Comparison of ENCODE assay signal across 25 mouse cellular contexts in genomic region chr1:89477033-89477432, GRCm38 (mm10). TPM values are rescaled to one million over a fixed set of nuclear protein-coding genes. Genes with fewer than 3 reads are reported as not detected.
DNase-seq lines count a peak whose midpoint lies in the region; ATAC-seq lines count a peak whose summit lies in the region.
"Had no signal": no experiment of that assay in that cellular context is flagged by ENCODE, and none has a peak within 500 bp of the region (broad histone marks: within the 10 kb centered on the region; RNA-seq: fewer than 3 reads in every experiment).

No protein-coding gene starts in this region.

- H3K27me3 ChIP-seq in intestine, embryonic 15.5 days (replicated peaks) = no peaks in the 10 kb centered on the region
- H3K27me3 ChIP-seq in intestine, embryonic 16.5 days (replicated peaks; ENCODE audit: control insufficient read depth, insufficient read depth, low read length) = no peaks in the 10 kb centered on the region
- H3K27me3 ChIP-seq in kidney, embryonic 16.5 days (ENCODE audit: insufficient read depth, low read length) = no peaks in the 10 kb centered on the region
- H3K27me3 ChIP-seq: forebrain, embryonic 13.5 days; heart, embryonic 12.5 days; hindbrain, embryonic 15.5 days; liver, embryonic 12.5 days; midbrain, embryonic 12.5 days; neural tube, embryonic 13.5 days had no signal

- H3K4me2 ChIP-seq in intestine, embryonic 15.5 days (replicated peaks) = no peak overlapping the region
- no peak overlapping the region for H3K4me2 ChIP-seq in intestine, embryonic 16.5 days (ENCODE audit: low read depth, low read length)
- no peak overlapping the region for H3K4me2 ChIP-seq in kidney, embryonic 16.5 days (replicated peaks; ENCODE audit: low read depth, low read length)
- H3K4me2 ChIP-seq: forebrain, embryonic 13.5 days; heart, embryonic 12.5 days; hindbrain, embryonic 15.5 days; liver, embryonic 12.5 days; midbrain, embryonic 12.5 days; neural tube, embryonic 13.5 days had no signal

- 70% methylated on average over 5 of the region's 5 CpGs for WGBS in intestine, embryonic 15.5 days
- 72% methylated on average over 5 of the region's 5 CpGs for WGBS in intestine, embryonic 16.5 days
- WGBS in kidney, embryonic 16.5 days = 66% methylated on average over 5 of the region's 5 CpGs

- H3K4me3 ChIP-seq in intestine, embryonic 15.5 days (replicated peaks) = no peak overlapping the region
- no peak overlapping the region for H3K4me3 ChIP-seq in intestine, embryonic 16.5 days (ENCODE audit: low read length)
- no peak overlapping the region for H3K4me3 ChIP-seq in kidney, embryonic 16.5 days (ENCODE audit: low read length)
- H3K4me3 ChIP-seq: forebrain, embryonic 13.5 days; heart, adult 2 months; heart, embryonic 12.5 days; hindbrain, embryonic 15.5 days; layer of hippocampus, adult 2 months; left cerebral cortex, adult 2 months; liver, embryonic 12.5 days; megakaryocyte, embryonic 14.5 days; midbrain, embryonic 12.5 days; neural tube, embryonic 13.5 days had no signal

- H3K36me3 ChIP-seq in intestine, embryonic 15.5 days = no peaks in the 10 kb centered on the region
- H3K36me3 ChIP-seq in intestine, embryonic 16.5 days (ENCODE audit: control insufficient read depth, insufficient read depth, low read length) = no peaks in the 10 kb centered on the region
- no peaks in the 10 kb centered on the region for H3K36me3 ChIP-seq in kidney, embryonic 16.5 days (ENCODE audit: insufficient read depth, low read length)
- H3K36me3 ChIP-seq: heart, embryonic 12.5 days; hindbrain, embryonic 15.5 days; liver, embryonic 12.5 days; midbrain, embryonic 12.5 days; neural tube, embryonic 13.5 days had no signal

- no peak overlapping the region for H3K9ac ChIP-seq in intestine, embryonic 15.5 days
- no peak overlapping the region for H3K9ac ChIP-seq in intestine, embryonic 16.5 days (ENCODE audit: low read depth, low read length)
- no peak overlapping the region for H3K9ac ChIP-seq in kidney, embryonic 16.5 days (replicated peaks; ENCODE audit: low read length)
- H3K9ac ChIP-seq: forebrain, embryonic 13.5 days; heart, embryonic 12.5 days; hindbrain, embryonic 15.5 days; liver, embryonic 12.5 days; liver, postnatal 0 days; midbrain, embryonic 12.5 days; neural tube, embryonic 13.5 days had no signal

- H3K9me3 ChIP-seq in intestine, embryonic 15.5 days = no peaks in the 10 kb centered on the region
- H3K9me3 ChIP-seq in intestine, embryonic 16.5 days (ENCODE audit: control insufficient read depth, low read length) = no peaks in the 10 kb centered on the region
- H3K9me3 ChIP-seq in kidney, embryonic 16.5 days (ENCODE audit: low read length) = no peaks in the 10 kb centered on the region
- H3K9me3 ChIP-seq: forebrain, embryonic 13.5 days; heart, embryonic 12.5 days; hindbrain, embryonic 15.5 days; liver, embryonic 12.5 days; midbrain, embryonic 12.5 days; neural tube, embryonic 13.5 days had no signal

- peaks cover 62% of the 10 kb centered on the region for H3K4me1 ChIP-seq in intestine, embryonic 15.5 days (replicated peaks)
- H3K4me1 ChIP-seq in intestine, embryonic 16.5 days (ENCODE audit: control insufficient read depth, insufficient read depth, low read length) = peaks cover 74% of the 10 kb centered on the region
- H3K4me1 ChIP-seq in kidney, embryonic 16.5 days (ENCODE audit: insufficient read depth, low read length) = peaks cover 32% of the 10 kb centered on the region

- DNase-seq in kidney, postnatal 36 days = peak; percentile 81 to 89
- no peak for DNase-seq in gastrocnemius, postnatal 10 days
- no peak for DNase-seq in spleen, postnatal 4 days (ENCODE audit: low spot score in 2 of 2)
- DNase-seq in c-Kit-positive CD71-positive TER-119-positive erythroid progenitor cells, embryonic 14.5 days (ENCODE audit: low spot score) = no peak
- no peak for DNase-seq in lung, postnatal 36 days
- DNase-seq: adrenal gland, postnatal 36 days; B cell, adult 2 months; cerebellum, adult 2 months; cerebellum, postnatal 25 days; heart, adult 2 months; liver, postnatal 0 days; lung, postnatal 4 days; thymus, adult 2 months had no signal

- peak; percentile 73 for ATAC-seq in intestine, embryonic 15.5 days
- ATAC-seq in intestine, embryonic 16.5 days = peak; percentile 81
- ATAC-seq in kidney, embryonic 16.5 days (ENCODE audit: low FRiP score, low TSS enrichment) = peak; percentile 39; the same call in 1 of the 2 replicates
- ATAC-seq: forebrain, embryonic 13.5 days; liver, embryonic 12.5 days; liver, postnatal 0 days had no signal

- peak overlapping the region; percentile 36 for H3K27ac ChIP-seq in intestine, embryonic 15.5 days
- peak overlapping the region; percentile 79 for H3K27ac ChIP-seq in intestine, embryonic 16.5 days (ENCODE audit: low read length)
- H3K27ac ChIP-seq in kidney, embryonic 16.5 days (ENCODE audit: low read length) = 0 out of 2 replicates have a peak overlapping the region, but pooled peaks have one; percentile 25
- H3K27ac ChIP-seq: forebrain, embryonic 13.5 days; heart, adult 2 months; hindbrain, embryonic 15.5 days; layer of hippocampus, adult 2 months; left cerebral cortex, adult 2 months; liver, embryonic 12.5 days; midbrain, embryonic 12.5 days; neural tube, embryonic 13.5 days had no signal

RNA-seq across cellular contexts. Expression of gene Agap1, which starts 22.4 kb away (rescaled TPM):
- polyA plus RNA-seq in intestine, embryonic 15.5 days (2015; fragmentation: Nextera tagmentation; extraction: Ambion mirVana) = 9.4 and 10.9 TPM in 2 replicates
- polyA plus RNA-seq in intestine, embryonic 16.5 days (2015; fragmentation: Nextera tagmentation; extraction: Ambion mirVana) = 4.8 and 5.5 TPM in 2 replicates
- 7.7 and 8.9 TPM in 2 replicates for polyA plus RNA-seq in kidney, embryonic 16.5 days (2015; fragmentation: Nextera tagmentation; extraction: Ambion mirVana)
- 10 to 100 TPM; 49.5 to 59.1 TPM for total RNA-seq in gastrocnemius, postnatal 10 days (2021)

Comparison
In these comparisons a context has a peak if more than half of its experiments do, and no peak if none do; other contexts are left out.
1. H3K27ac ChIP-seq: peak in every context shown above with its lines; median percentile 79 in intestine, embryonic 16.5 days; 36 in intestine, embryonic 15.5 days; 25 in kidney, embryonic 16.5 days.
2. DNase-seq: peak in kidney, postnatal 36 days (2 of 2); none in gastrocnemius, postnatal 10 days (single experiment), spleen, postnatal 4 days (0 of 2), c-Kit-positive CD71-positive TER-119-positive erythroid progenitor cells, embryonic 14.5 days (single experiment) and lung, postnatal 36 days (single experiment).
3. Peak in every context shown above with its lines, with median percentiles within 50 percentile points of each other: ATAC-seq.